Mouse (Mus musculus) yolk sac, embryonic 10.5 days (tissue): Measurements from ENCODE around the gene Grip1.
"Not testable (repeated sequence)": the region's sequence is repeated elsewhere in the genome, so short reads cannot be mapped to it uniquely, and the experiment has no call there.

ENCODE experiments used
- DNase-seq: peaks from one replicate; pipeline ENCODE4 v3.0.0-alpha.2; 2017; ENCODE audit warnings: low spot score

Grip1 gene

DNA sequence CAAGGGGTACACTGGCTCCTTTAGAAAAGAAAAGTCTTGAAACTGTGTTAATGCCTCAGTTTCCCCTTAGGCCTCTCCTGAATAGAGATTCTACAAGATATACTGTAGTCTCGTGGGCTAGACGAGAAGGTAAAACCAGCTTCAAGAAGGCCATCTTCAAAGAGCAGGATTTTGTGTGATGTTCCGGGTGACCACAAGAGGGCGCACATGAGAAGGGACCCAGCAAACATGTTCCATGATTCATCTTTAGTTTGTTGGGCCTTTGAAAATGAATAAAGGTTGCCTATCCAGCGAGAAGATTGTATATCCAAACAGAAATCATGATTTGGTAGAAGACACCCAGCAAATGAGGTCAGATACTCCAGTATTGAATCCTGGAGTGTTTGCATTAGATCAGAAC is 610.8 kb downstream of the Grip1 start:
- DNase-seq, result peak; percentile 18

GRCm38 (mm10) chr10:120066319-120066718 is 612.7 kb downstream of the Grip1 start:
- DNase-seq, result no peak

DNA sequence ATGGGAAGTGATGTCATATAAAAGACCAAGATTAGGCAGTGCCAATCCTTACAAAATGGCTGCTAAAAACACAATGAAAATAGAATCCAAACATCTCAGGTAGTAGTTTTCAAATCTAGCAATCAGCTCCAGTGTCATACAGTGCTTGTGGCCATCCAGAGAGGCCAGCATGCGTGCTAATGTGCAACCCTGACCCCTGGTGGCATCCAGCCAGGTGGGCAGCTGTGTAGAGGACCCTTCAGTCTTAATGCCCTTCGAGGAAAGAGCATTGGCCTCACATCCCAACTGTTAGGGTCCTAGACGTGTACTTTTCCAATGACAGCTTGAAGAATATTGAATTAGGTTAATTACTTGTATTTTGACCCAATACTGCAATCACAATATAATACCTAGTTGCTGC is 624.2 kb downstream of the Grip1 start:
- no peak for DNase-seq

DNA sequence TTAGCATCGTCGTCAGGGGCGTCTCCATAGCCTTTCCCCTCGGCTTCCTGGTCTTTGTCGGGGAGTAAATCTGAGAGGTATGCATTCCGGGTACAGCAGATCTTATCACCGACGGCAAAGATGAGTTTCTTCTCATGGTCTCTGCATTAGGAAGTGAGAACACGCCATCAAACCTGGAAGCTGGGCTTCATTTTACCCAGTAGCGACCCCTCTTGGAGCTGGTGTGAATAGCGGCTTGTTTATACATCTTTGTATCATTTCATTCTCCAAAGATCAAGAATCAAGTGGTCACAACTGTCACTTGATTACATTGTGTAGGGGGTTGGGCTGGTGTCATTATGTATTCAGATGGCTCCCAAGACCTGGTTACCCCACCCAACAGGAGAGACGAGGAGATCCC is 638.9 kb downstream of the Grip1 start:
- no peak for DNase-seq

- no peak for DNase-seq
These were observed 641.5 kb downstream of the Grip1 start for GRCm38 (mm10) chr10:120095136-120095535.

- no peak for DNase-seq
These were observed 642.1 kb downstream of the Grip1 start for GRCm38 (mm10) chr10:120095716-120096115.

GRCm38 (mm10) chr10:120097564-120097963 is 643.9 kb downstream of the Grip1 start:
- DNase-seq, result no peak

DNA sequence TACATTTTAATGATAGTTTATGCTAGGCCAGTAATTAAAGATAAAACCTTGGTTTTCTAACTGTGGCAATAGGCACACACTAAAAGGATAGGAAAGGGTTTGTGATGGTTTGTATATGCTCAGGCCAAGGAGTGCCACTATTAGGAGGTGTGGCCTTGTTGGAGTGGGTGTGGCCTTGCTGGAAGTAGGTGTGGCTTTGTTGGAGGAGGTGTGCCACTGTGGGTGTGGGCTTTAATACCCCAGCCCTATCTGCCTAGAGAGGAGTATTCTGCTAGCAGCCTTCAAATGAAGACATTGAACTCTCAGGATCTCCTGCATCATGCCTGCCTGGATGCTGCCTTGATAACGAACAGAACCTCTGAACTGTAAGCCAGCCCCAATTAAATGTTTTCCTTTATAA is 647.2 kb downstream of the Grip1 start:
- no peak for DNase-seq

DNA sequence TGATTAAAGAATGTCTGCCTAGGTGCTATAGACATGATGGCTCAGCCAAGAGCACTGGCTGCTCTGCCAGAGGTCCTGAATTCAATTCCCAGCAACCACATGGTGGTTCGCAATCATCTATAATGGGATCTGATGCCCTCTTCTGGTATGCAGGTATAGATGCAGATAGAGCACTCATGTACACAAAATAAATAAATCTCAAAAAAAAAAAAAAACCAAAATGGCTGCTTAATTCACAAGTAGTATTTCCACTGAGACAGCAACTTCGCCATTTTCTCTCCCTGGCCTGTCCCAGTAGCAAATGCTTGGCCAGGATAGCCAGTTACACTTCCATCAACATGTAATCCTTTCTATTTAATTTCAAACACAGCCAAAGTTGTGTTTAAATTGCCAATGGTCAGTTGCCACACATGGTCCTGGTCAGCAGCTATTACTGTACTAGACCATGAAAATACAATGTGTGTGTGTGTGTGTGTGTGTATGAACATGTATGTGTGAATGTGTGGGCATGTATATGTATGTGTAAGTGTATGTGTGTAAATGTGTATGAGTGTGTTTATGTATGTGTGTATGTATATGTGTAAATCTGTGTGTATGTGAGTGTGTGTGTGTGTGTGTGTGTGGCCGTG is 658.2 kb downstream of the Grip1 start:
- no peak for DNase-seq

DNA sequence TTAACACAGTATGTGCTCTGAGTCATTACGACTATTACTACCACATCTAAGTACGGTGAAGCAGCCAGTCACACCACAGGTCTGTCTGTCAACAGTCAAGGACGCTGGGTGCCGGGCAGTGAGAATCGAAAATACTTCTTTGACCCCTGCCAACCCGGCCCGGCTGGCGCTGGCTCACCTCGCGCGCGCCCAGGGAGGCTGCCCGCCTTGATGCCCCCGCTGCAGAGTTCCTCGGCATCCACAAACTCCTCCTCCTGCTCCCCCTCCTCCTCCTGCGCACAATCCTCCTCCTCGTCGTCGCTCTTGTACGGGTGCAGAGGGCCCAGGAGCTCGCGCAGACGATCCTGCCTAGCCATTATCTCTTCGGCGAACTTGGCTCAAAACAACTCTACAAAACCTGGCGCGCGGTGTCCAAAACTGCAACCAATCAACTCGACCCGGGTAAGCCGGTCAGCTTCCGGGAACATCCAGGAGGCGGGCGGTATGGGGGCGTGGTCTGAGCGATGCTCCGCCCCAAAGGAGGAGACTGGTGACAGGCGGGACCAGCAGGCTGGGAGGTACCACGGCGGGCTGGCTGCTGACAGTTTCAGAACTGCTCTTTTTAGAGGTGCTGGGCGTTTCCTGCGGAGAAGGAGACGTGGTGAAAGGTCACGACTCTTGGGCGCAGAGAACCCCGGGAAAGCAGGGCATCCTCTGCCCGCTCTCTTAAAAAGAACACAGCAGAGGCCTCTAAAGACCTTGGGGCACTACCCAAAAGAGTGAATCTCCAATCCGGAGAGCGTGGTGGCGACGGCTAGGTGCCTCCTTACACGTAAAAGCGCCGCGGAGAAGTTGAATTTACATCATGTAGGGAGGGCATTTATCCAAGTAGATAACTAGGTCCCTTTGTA is 659.1 kb downstream of the Grip1 start, which contains the start of gene Helb:
Gene Helb (minus strand): TSS at position 481 of the 890 bp plus-strand sequence.
- DNase-seq, result peak; percentile 98

DNA sequence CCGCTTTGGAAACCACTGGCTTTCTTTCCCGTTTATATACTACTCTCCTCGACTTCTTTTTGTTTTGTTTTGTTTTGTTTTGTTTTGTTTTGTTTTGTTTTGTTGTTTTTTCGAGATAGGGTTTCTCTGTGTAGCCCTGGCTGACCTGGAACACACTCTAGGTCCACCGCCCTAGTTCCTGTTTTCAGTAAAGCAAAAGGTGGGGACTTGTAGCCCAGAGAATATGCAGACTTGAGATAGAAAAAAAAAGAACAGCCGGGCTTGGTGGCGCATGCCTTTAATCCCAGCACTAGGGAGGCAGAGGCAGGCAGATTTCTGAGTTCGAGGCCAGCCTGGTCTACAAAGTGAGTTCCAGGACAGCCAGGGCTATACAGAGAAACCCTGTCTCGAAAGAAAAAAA is 659.9 kb downstream of the Grip1 start:
- not testable (repeated sequence) for DNase-seq

DNA sequence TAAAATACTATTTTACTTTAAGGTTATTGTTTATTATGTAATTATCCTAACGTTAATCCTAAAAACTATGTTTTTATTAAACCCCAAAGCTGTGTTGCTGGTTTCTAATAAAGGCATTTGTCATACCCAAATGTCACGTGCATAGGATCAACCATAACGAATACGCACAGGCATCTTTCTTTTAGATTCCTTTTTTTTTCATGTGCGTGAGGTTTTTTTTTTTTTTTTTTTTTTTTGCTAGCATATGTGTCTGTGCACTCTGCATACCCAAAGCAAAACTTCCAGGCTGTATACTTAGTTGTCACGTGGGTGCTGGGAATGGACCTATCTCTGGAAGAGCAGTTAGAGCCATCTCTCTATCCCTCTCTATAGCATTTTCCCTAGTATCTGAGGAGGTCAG is 660.4 kb downstream of the Grip1 start:
- DNase-seq, result no peak

GRCm38 (mm10) chr10:120114493-120114892 is 660.9 kb downstream of the Grip1 start:
- no peak for DNase-seq

DNA sequence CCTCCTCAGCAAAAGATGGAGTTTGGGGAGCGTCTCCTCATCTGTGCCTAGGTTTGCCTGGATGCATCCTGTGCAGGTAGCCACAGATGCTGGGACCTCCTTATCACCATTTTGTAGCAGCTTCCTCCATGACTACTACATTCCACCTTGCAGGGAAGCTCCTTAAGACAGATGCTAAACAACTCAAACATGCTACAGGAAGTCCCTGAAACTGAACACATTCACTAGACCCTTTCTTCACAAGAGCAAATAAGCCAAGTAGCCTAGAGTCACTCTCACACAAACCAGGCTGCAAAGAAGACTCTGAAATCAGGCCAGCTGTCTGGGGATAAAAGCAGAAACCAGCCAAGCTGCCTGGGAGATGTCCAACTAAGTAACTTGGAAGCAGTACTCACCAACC is 661.6 kb downstream of the Grip1 start:
- no peak for DNase-seq

GRCm38 (mm10) chr10:120123721-120124120 is 670.1 kb downstream of the Grip1 start:
- no peak for DNase-seq

GRCm38 (mm10) chr10:120124801-120125464 is 671.3 kb downstream of the Grip1 start:
- DNase-seq, result peak; percentile 53

DNA sequence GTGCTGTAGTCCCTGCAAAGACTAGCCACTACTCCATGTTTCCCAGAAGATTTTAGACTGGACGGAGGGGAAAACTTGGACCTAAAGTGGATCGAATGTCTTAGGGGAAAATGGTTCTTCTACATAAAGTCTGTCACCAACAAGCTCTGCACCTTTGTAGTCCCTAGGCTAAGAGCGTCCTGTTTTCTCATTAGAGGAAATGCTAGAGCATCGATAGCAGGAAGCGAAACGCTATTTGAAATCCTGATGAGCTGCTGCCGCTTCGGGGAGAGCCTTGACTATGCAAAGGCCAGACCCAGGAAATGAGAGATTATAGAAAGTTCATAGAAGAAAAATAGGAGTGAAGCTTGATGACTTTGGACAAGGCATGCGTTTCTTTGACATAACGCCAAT is 671.8 kb downstream of the Grip1 start:
- DNase-seq, result no peak

DNA sequence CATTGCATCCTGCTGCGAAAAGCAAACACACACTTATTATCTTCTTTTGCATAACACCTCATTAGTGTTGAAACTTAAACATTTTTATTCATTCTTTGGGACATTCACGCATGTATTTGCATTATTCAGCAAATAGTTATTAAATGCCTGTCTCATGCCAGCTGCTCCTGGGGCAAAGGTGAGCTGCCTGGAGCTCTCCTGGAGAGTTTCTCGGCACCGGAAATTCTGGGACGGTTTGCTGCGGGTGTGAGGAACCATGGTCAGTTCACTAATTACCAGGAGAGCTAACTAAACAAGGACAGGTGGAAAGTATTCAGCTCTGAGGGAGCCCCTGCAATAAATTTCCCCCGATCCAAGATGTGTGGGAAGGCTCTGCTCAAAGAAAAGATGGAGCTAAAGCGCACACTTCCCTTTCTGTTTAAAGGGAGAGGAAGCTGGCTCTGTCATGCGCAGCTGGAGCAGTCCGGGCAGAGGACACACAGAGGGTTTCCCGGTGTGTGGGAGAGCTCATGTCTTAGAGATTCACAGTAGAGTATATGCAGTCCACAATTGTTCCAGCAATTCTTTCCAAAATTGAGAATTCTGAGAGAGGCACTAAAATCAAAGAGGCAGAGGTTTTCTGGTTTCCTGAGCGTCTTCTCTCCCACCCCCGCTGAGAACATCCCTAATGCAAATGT is 675.1 kb downstream of the Grip1 start:
- no peak for DNase-seq

GRCm38 (mm10) chr10:120130621-120131020 is 677.0 kb downstream of the Grip1 start:
- peak; percentile 20 for DNase-seq

DNA sequence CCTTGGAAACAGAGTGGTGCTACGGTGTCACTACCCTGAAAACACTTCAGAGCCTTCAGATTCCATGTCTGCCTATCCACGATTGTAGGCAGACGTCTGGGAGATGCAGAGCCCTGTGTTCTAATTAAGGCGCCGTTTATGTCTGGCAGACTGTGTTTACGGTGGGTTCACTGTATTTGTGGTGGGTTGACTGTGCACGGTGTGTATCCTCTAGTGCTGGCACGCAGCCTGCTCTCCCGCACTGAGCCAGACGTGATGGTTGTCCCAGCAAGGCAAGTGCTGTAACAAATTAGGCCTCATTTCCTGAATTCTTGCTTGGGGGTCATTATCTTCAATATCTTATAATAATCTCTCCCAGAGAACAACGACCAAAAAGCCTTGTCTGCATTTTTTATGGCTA is 680.1 kb downstream of the Grip1 start:
- no peak for DNase-seq

DNA sequence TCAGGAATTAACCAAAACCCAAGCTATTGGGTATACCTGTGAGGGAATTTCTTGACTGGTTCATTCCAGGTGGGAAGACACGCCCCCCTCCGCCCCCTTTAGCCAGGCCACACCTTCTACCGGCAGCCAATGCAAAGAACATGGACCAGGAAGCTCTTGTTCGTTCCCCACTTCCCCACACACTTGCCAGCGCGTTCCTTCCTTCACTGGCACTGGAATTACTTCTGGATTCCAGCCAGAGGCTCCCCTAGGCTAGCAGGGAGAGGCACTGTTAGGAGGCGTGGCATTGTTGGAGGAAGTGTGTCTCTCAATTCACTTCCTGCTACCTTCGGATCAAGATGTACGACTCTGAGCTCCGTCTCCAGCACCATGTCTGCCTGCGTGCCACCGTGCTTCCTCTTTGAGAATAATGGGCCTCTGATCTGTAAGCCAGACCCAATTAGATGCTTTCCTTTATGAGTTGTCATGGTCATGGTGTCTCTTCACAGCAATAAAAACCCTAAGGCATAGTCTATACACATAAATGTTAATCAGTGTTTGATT is 682.5 kb downstream of the Grip1 start:
- DNase-seq, result no peak
